Mouse (Mus musculus) frontal cortex, postnatal 36 days (tissue): ENCODE results near the gene Vezt.

ENCODE experiments used
- DNase-seq, 2 experiments: peaks; one replicate each; pipeline ENCODE4 v3.0.0; 2022; ENCODE audit warnings: low spot score in 2 of 2

Gene Vezt

DNA sequence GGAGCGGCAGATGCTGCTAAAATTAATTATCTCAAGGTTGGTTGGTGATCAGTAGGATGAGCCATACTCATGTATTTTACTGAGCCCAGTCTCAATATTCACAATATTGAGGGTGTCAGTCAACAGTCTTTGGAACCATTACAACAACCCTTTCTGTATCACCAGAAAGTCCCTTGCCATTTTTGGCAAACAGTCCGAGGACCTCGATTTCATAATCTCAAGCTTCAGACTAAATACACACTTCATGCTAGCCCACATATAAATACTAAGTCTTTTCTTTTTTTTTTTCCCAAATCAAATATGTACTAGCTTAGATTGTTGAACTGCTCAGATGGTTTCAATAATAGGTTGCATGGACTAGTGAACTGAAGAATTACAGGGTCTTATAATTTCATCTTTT lies 84.6 kb downstream of the Vezt start:
- DNase-seq, result no peak

DNA sequence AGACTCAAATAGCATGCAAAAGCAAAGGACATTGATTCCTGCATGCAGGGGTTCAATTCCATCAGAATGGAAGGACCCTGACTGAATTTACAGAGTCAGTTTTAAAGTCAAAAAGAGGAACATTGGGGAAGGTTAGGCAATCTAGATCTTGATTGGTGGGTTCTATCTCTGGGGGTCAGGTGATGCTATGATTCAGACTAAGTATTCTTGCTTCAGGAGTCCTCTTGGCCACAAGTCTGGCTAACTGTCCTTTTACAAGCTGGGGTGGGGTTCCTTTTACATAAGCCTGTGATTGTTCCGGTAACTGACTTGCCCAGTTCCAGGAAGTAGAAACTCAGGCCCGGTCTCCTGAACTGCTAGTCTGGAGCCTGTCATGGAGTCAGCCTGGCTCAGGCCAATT lies 85.7 kb downstream of the Vezt start:
- DNase-seq, result no peak

DNA sequence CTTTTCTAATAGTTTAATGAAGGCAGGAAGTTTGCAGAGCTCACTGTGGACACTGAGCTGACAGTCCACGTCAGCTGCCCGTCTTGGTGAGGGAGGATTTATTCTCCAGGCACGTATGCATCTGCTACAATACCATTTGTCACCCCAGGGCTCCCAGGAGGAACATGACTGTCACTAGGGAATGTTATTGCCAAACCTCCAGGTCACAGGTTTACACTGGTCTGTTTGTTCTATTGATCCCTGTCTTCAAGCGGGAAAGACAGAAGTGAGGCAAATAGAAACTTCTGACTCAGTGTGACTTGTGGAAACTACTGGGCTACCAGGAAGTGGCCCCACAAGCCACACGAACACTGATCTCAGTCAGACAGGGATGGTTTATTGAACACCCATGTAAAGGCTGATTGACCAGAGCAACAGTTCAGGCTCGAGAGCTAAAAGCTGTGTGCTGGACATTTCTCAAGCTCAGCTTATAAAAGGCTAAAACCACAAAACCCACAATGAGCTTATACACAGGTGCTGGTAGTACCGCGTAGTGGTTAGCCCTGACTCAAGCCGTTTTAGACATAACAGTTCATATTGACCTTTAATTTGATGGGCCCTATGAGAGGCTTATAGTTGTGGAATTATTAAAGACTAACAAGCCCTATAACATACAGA lies 89.6 kb downstream of the Vezt start:
- no peak for DNase-seq

DNA sequence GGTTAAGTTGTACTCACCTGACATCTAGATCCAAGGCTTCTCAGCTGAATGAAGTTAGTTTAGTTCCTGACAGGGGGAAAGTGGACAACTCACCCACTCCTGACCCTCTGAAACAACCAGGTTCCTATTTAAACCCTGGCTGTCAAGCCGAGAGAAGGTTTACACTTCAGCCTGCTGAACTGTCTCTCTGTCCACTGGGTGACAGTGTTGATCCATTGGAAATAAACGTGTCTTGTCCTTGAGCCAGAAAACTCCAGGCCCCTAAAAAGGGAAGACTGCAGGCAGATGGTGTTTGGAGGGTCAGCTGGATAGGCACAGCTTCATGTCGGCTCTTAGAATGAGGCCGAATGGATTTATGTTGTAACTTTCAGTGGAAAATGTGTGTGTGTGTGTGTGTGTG lies 90.3 kb downstream of the Vezt start:
- DNase-seq, result peak in 1 of 2 experiments; percentile 20

DNA sequence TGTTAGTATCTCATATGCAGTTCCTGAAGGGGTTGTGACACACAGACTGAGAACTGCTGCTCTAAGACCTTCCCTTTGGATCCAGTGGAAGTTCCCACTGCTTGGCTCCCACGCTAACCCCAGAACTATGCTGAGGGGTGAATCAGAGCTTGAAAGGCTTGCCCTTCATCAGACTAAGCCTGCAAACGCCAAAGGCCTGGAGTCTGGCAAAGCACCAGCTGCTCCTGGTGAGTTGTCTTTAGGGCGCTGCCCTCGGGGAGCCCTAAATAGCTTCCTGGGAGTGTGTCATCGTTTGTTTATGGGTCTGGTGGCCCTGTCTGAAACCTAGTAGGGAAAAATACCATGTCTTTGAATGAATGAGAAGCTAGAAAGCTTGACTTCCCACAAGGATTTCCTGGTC lies 91.4 kb downstream of the Vezt start:
- no peak for DNase-seq

DNA sequence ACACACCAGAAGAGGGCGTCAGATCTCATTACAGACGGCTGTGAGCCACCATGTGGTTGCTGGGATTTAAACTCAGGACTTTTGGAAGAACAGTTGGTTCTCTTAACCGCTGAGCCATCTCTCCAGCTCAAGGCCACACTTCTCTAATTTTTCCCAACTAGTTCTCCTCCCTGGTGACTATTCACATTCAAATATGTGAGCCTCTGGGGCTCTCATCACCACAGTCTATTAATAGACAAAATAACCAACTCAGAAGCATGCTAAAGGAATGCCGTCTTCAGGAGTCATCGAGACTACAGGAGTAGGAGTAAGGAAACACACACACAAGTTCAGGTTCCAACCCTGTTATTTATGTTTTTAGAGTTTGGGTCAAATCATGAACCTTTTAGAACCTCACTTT lies 95.3 kb downstream of the Vezt start:
- no peak for DNase-seq

DNA sequence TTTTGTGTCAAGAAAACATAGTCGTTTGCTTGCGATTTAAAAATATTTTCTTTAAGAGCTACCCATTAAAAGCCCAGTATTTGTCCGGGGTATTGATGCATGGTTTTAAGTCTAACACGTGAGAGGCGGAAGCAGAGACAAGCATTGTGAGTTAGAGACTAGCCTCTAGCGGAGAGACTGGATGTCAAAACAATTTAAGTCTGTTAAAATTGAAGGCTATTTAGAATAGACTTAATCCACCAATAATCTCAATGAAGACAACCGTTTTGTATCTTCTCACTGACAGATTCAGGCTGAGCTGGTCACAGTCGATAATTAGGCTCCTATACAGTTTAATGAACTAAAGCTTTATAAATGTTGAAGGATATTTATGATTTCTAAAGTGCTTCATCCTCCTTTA lies 95.9 kb downstream of the Vezt start:
- DNase-seq, result no peak

DNA sequence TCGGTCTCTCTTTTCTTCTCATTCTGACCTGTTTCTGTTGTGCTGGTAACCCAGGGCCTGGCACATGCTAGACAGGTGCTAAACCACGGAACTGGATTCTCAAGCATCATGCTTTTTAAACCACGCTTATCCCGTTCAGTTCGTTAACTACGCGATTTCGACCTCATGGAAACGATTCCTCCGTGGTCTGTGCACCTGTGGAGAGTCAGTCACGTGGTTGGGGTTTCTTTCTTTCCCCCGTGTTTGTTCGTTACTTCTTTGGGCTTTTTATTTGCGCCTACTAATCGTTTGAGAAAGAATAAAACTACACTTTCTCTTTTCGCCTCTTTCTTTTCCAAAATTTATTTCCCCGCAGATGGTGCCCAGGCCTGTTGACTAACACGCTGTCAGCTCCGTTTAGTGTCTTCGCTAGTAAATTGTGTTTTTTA lies 96.8 kb downstream of the Vezt start:
- no peak for DNase-seq

DNA sequence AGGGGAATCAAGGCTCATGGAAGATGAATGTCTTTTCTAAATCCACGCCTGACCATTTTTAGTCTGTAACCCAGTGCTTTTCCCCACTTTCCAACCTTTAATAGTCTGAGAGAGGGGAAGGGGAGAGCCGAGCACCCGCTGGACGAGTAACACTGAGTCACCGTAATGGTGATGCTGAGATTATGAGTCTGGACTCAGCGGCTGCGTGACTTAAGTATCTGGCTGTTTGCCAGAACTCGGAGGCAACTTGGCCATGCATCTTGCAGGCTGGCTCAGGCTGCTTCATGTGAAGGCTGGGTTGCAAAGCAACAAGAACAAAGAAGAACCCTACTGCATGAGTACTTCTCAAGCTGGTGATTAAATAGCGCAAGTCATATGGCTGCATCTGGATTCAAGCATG lies 101.6 kb downstream of the Vezt start:
- no peak for DNase-seq

DNA sequence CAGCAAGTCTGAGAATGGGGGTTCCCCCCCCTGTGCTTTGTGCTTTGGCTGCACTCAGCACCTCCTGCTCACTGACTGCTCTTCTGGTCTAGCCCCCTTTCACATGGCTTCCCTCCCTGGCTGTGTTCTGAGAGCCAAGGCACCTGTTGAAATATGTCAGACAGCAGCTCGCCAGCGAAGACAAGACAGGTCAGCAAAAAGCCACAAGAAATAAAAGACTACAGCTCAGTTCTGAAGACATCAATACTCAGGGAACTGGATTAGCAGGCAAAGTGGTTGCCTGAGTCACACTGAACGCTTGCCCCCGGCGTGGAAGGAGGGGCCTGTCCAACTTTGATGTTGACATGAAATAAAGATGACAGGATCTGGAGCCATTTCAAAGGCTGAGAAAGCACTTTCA lies 102.8 kb downstream of the Vezt start:
- DNase-seq, result no peak

DNA sequence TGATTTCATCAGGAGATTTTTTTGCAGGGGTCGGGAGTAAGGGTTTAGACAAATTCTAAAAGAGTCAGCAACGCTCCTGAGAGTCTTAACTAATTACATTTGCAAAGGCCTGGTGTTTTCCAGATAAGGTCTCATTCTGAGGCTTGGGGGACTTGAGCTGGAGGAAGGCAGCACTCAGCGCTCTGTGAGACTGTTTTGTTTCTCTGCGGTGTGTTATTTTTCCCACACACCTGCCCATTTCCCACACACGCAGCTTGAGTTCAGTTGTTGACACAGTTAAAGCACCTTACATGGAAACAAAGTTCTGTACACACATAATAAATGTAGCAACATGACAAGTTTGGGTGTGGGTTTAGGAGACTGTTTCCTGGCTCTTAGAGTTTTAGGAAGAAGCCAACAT lies 103.6 kb downstream of the Vezt start:
- no peak for DNase-seq

DNA sequence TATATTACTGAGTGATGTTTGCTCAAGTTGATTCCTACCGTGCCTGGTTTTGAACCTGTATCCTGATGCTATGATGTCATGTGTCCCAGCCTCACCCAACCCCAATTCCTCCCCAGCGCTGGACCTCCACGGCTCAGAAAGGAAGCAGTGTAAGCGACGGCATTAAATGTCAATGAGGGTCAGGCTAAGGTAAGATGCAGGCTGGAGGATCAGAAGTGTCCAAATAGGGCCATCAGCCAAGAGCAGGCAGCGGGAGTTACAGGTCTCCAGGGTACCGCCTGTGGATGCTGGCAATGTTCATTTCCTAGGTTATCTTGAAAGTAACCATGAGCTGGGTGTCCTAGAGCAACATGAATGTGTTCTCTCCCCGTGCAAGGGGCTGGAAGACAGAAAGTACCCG lies 104.2 kb downstream of the Vezt start:
- no peak for DNase-seq

DNA sequence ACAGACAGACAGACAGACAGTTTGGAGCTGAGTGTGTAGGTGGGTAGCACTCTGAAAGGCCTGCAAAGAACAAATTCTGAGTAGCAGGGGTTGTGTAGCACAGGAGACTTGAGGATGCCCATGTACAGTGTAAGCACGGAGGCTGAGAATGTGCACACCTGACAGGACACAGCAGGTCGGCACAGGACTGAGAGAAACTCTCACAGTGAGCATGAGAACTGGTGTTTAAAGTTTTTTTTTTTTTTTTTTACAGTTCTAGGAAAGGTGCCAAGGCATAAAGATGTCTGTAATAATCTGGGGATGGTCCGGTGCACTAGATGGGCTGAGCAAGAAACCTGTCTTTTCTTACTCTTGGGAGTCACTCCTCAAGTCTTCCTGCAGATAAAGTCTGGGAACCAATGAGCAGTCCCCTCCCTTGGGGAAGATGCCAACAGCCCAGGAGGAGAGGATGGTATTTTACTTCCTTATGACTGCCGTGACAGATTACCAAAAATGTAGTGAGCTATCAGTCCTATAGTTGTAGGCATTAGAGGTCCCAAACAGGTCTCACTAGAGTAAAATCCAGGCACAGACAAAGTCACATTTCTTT lies 105.3 kb downstream of the Vezt start:
- DNase-seq, result no peak

DNA sequence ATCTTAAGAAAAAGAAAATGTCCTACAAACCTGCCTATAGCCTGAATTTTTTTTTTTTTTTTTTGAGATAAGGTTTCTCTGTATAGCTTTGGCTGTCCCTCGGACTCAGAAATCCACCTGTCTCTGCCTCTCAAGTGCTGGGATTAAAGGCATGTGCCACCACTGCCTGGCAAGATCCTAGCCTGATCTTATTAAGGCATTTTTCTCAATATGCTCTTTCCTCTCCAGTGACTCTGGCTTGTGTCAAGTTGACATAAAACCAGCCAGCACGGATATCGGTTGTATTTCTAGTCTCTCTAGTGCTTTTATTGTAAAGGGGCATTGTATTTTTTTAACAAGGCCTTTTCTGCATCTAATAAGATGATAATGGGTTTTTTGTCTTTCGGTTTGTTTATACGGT lies 111.0 kb downstream of the Vezt start:
- no peak for DNase-seq

DNA sequence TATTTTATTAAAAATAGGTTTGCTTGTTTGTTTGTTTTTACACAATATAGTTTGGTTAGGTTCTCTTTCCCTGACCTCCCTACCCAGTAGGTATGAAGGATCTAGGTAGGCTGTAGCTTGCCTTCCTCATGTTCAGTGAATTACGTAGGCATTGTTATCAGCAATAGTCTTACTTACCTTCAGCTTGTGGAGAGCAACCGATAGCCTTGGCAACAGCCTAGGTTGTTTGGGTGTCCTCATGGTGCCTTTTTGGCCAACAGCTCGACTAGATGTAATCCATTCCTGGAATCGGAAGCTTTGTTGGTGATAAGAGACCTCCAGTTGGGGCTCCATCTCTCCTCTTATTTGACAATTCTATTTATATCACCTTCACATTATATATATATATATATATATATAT lies 114.5 kb downstream of the Vezt start:
- DNase-seq, result no peak

DNA sequence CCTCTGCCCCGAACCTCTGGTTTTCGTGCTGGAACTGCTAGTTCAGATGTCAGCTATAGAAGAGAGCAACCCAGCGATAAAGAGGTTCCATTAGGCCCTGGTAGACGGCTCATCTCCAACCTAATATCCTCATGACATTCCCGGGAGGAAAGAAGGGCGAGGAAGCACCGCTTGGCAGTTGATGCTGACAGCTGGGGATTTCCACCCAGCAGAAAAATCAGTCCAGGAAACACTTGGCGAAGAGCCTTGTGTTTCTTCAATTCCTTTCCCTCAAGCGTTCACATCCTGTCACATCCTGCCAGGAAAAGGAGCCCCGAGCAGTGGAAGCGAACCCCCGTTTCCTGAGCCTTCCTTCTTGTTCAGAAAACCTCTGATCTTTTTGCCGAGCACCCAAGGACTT lies 116.4 kb downstream of the Vezt start:
- DNase-seq, result peak in 1 of 2 experiments; percentile 10

DNA sequence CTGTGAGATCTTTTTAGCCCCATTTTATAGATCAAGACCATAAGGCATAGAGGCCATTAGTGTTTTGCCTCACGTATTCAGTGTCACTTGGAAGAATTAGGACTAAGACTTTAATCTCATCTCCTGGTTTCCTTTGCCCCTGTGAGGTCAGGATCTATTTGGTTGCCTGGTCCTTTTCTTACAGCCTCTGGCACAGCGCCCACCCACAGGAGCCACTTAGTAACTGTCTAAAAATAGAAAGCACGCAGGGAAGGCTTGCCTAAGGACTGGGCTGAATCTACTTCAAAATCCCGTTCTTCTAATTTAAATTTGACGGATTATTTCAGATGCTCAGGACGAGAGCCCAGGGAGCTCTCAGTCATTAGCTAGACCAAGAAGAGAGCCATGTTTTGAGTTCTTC lies 116.9 kb downstream of the Vezt start:
- DNase-seq, result no peak

DNA sequence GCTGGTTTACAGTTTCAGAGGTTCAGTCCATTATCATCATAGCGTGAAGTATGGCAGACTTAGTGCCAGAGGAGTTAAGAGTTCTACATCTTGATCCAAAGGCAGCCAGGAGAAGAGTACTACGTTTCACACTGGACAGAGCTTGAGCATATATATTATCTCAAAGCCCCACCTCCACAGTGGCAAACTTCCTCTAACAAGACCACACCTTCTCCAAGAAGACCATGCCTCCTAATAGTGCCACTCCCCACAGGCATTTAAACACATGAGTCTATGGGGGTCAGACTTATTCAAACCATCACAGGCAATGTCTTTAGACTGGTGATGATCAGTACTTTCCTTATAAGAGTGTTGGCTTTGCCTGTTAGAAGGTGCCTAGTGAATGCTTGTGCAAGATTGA lies 117.5 kb downstream of the Vezt start:
- DNase-seq, result no peak

DNA sequence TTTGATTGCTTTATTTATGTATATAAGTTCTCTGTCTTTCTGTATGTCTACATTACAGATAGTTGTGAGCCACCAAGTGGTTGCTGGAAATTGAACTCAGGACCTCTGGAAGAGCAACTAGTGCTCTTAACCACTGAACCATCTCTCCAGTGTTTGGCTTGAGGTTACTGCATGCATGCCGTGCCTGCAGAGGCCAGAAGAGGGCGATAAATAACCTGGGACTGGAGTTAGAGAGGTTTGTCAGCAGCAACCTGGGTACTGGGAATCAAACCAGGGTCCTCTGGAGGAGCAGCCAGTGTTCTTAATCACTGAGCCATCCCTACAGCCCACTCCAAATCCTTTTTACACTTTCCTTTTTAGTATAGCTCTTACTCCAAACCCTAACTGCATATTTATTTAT lies 118.8 kb downstream of the Vezt start:
- no peak for DNase-seq

DNA sequence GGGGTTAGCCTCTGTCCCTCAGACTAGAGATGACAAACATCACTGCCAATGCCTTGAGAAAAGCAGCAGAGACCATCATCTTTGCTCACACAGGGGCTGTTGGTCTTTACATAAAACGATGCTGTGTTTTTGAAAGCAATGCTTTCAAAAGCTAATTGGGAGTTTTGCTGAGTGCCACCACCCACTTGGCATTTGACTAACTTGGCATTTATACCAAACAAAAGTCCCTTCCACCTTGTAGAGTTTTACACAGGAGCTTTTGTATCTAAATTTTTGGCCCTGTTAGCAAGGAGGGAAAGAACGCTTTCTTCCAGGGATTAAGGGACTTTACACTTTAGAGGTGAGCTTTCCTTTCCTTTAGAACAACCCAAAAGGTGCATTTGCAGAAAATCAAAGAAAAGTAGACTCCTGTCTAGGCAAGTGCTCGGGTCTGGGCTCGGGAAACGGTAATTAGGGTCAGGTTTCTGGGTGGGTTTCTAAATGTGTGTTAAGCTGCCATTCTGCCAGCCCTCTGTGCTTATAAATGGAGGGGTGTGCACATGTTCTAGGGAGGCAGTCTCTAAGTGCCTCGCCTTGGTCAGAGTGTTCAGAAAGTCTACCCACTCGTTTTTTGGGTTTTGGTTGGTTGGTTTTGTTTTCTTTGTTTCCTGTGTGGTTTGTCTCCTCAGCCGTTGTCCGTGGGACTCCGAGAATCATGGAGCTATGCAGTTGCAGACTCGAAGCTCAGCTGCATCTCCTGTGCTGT lies 119.9 kb downstream of the Vezt start:
- DNase-seq, result no peak

DNA sequence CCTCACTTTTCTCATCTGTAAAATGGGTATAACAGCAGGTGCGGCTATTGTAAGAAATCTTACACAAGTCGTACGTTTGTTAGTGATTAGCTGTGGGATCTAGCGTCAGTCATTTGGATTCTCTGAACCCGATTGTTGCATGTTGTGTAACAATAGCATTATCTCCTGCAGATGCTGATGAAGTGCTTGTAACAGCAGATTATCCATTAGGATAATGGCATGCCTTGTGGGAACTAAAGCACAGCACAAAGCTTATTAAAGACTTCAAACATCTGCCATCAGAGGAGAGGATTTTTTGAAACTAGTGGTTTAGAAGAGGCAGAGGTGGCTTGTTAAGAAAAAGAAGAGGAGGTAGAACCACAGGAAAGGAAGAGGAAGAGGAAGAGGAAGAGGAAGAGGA lies 122.1 kb downstream of the Vezt start:
- no peak for DNase-seq

DNA sequence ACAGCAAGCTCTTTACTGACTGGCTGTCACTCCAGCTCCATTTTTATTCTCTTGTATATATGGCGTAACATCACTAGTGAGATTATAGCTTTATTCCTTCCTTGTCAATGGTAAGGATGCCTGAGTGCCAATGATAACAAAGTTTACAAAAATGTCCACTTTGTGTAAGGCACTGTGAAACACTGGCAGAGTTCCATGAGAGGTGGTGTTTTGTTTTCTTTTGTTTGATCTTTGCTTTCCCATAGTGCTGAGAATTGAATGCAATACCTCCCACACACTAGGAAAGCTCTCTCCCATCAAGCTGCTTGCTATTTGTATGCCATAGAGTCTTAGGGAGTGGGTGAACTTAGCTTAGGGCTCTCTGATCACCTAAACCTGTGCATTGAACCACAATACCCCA lies 122.7 kb downstream of the Vezt start:
- no peak for DNase-seq

DNA sequence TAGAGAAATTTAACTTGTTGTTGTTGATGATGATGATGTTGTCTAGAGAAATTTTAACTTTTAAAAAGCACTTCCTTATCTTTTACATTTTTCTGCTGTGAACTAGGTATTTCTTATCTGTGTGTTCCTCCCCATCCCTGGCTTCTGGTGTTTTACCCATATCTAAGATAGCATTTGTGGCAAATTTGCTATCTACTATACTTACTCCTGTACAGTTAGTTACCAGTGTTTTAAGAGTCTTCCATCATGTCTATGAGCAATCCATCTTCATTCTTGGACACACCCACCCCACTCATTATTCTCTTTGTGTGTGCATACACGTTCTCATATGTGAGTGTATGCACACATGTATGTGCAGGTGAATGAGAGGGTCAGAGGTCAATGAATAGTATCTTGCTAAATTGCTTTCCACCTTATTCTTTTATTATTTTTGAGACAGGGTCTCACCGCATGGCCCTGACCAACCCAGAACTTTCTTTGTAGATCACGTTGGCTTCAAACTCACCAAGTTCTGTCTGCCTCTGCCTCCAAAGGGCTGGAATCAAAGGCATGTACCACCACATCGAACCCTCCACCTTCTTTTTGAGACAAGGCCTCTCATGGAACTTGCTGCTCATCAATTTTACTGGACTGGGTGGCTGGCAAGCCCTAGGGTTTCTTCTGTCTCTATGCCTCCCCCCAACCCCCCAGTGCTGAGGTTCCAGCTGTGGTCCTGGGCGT lies 123.3 kb downstream of the Vezt start:
- DNase-seq, result no peak
